In the genomic region with DNA sequence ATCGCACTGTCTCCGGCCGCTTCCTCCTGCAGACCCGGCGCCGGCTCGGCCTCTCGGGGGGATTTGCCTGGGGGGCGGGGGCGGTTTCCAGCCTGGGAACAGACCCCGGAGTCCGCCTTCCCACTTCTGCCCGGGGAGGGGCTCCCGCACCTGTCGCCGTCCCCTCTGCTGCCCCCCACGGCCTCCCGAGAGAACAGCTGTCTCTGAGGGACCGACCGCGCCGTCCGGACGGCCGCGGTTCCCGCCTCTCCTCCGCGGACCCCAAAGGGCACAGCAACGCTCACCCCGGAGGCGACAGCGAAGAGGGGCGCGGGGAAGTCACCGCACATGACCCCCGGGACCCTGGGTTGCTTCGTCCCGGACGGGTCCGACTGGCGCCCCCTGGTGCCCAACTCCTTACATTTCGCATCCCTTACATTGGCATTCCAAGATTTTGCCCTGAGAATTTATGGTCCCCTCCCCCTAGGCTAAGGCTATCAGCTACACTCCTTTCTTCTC, we compare ENCODE assay signal across 8 mouse cellular contexts. TPM values are rescaled to one million over a fixed set of nuclear protein-coding genes. Genes with fewer than 3 reads are reported as not detected.
DNase-seq lines count a peak whose midpoint lies in the region; ATAC-seq lines count a peak whose summit lies in the region.

No protein-coding gene starts in this region.

- H3K36me3 ChIP-seq in liver, embryonic 15.5 days (replicated peaks), result no peaks in the 10 kb centered on the region

- peaks cover 29% of the 10 kb centered on the region for H3K4me1 ChIP-seq in liver, embryonic 15.5 days (replicated peaks)

- H3K9ac ChIP-seq in liver, embryonic 15.5 days, result peak overlapping the region; percentile 25; the same call in 1 of the 2 replicates

- H3K27me3 ChIP-seq in liver, embryonic 15.5 days, result peaks cover 94% of the 10 kb centered on the region

- peak overlapping the region; percentile 84 for H3K4me2 ChIP-seq in liver, embryonic 15.5 days

- DNase-seq in 3T3-L1 (ENCODE audit: low read depth, low spot score) (peak; percentile 51), R1 (ENCODE audit: low read depth, low spot score) (peak; percentile 90)
- DNase-seq in embryo, embryonic 10 days (ENCODE audit: low spot score), result peak; percentile 87
- peak; percentile 94 for DNase-seq in heart, adult 11 months
- DNase-seq in kidney, adult 11 months, result peak; percentile 64
- peak; percentile 77 for DNase-seq in neural tube, embryonic 10.5 days (ENCODE audit: extremely low spot score, low spot score)
- peak; percentile 68 for DNase-seq in testis, postnatal 14 days (ENCODE audit: low spot score)

- H3K27ac ChIP-seq in liver, embryonic 15.5 days (replicated peaks), result no peak overlapping the region

- H3K4me3 ChIP-seq in liver, embryonic 15.5 days (replicated peaks), result peak overlapping the region; percentile 62

- no peaks in the 10 kb centered on the region for H3K9me3 ChIP-seq in liver, embryonic 15.5 days (replicated peaks)

- peak; percentile 13; the same call in 1 of the 2 replicates for ATAC-seq in liver, embryonic 15.5 days (ENCODE audit: insufficient read depth)

- under 1% methylated on average over 43 of the region's 43 CpGs for WGBS in liver, embryonic 15.5 days (ENCODE audit: insufficient replicate concordance)

RNA-seq across cellular contexts. Expression of gene Erbb3, which starts 0.8 kb away (rescaled TPM):
- polyA plus RNA-seq in liver, embryonic 15.5 days (2015; fragmentation: Nextera tagmentation; extraction: Ambion mirVana), result 3.1 and 3.6 TPM in 2 replicates

RNA-seq across cellular contexts. Expression of gene Pa2g4, which starts 24.5 kb away (rescaled TPM):
- 118 and 119 TPM in 2 replicates for polyA plus RNA-seq in liver, embryonic 15.5 days (2015; fragmentation: Nextera tagmentation; extraction: Ambion mirVana)

RNA-seq across cellular contexts. Expression of gene Rps26, which starts 36.3 kb away (rescaled TPM):
- polyA plus RNA-seq in liver, embryonic 15.5 days (2015; fragmentation: Nextera tagmentation; extraction: Ambion mirVana), result 296 and 352 TPM in 2 replicates

RNA-seq across cellular contexts. Expression of gene Rpl41, which starts 41.1 kb away (rescaled TPM):
- polyA plus RNA-seq in liver, embryonic 15.5 days (2015; fragmentation: Nextera tagmentation; extraction: Ambion mirVana), result 1,944 and 2,155 TPM in 2 replicates

RNA-seq across cellular contexts. Expression of gene Zc3h10, which starts 42.7 kb away (rescaled TPM):
- polyA plus RNA-seq in liver, embryonic 15.5 days (2015; fragmentation: Nextera tagmentation; extraction: Ambion mirVana), result 4.9 and 5.8 TPM in 2 replicates
